Mouse (Mus musculus): Measurements from ENCODE around the gene Itga3. TPM values are rescaled to one million over a fixed set of nuclear protein-coding genes. Genes with fewer than 3 reads are reported as not detected.

The Itga3 gene
- total and polyA plus RNA-seq, 3 experiments = 5.8 to 53.0 (median 9.0) TPM

DNA sequence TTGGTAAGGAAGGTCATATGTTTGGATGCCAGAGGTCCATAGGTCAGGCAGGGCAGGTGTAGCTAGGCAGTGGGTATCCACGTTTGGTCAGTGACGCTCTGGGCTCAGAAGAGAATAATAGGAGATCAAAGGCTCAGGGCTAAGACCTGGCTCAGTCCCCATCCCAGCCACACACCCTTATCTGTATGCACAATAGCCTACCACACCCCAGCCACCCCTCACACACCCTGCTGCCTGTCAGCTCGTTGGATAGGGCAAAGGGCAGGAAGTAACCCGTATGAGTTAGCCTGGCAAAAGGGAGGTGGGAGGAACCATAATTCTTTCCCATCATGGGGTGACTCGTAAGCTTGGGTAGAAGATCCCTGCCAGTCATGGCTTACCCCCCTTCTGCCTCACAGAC, 79.0 kb downstream of the Itga3 start:
- peaks cover 22 to 50% of the 10 kb centered on the region in 2 experiments for H3K4me1 ChIP-seq (ENCODE audit: control insufficient read depth in 1 of 2, insufficient read depth in 2 of 2)
- dilution Hi-C loops (cut with MboI; ENCODE audit: extremely low pct_ligation_motif_present, extremely low pct_unique_long_range_greater_than_20kb, low sequenced_read_pairs) = no loop called here

DNA sequence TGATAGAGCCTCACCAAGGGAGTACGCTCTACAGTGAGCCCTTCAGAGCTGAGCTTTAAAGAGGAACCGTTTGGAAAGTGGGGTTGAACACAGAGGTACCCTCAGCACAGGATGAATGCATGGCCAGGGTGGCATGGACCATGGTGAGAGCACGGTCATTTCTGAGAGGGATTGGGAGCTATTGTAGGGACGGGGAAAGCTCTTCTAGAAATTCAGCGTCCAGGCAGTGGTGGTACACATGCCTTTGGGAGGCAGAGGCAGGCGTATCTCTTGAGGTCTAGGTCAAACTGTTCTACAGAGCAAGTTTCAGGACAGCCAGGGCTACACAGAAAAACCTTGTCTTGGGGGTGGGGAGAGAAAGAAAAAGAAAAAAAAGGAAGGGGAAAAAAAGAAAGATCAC, 79.6 kb downstream of the Itga3 start:
- H3K27ac ChIP-seq (ENCODE audit: insufficient read depth, low read depth) = no peak overlapping the region
- TF ChIP-seq POLR2AphosphoS2 (IDR thresholded peaks at IDR 0.05; ENCODE audit: low read depth, low read length) = no peak
- TF ChIP-seq CTCF (conservative IDR thresholded peaks at IDR 0.05 in 1 of 2, IDR thresholded peaks at IDR 0.05 in 1 of 2; ENCODE audit: low read depth in 2 of 2, low read length in 2 of 2) = no peak
- no peak for TF ChIP-seq MYC (IDR thresholded peaks at IDR 0.05; ENCODE audit: low read depth, low read length)
- TF ChIP-seq MXI1 (IDR thresholded peaks at IDR 0.05; ENCODE audit: low read depth, low read length) = no peak
- TF ChIP-seq MAX (IDR thresholded peaks at IDR 0.05; ENCODE audit: low read length) = no peak
- no peak for TF ChIP-seq MAZ (IDR thresholded peaks at IDR 0.05; ENCODE audit: low read depth, low read length)
- no peak for TF ChIP-seq USF2 (conservative IDR thresholded peaks at IDR 0.05; ENCODE audit: low read depth, low read length)
- no peak for TF ChIP-seq ZKSCAN1 (IDR thresholded peaks at IDR 0.05; ENCODE audit: borderline replicate concordance, low read depth, low read length)
- TF ChIP-seq TCF12 (IDR thresholded peaks at IDR 0.05; ENCODE audit: low read depth, low read length) = no peak
- TF ChIP-seq USF1 (IDR thresholded peaks at IDR 0.05; ENCODE audit: low read depth, low read length) = no peak
- no peak for TF ChIP-seq MAFK (IDR thresholded peaks at IDR 0.05; ENCODE audit: insufficient replicate concordance, low read length)
- no peak for DNase-seq (ENCODE audit: extremely low read depth)
- dilution Hi-C loops (cut with MboI; ENCODE audit: extremely low pct_ligation_motif_present, extremely low pct_unique_long_range_greater_than_20kb, low sequenced_read_pairs) = no loop called here
- no peak overlapping the region for H3K4me2 ChIP-seq (ENCODE audit: insufficient read depth, low read depth, poor library complexity, severe bottlenecking)
- H3K9me3 ChIP-seq (replicated peaks; ENCODE audit: low read length) = no peaks in the 10 kb centered on the region
- in situ Hi-C loops (cut with MboI; ENCODE audit: low pct_ligation_motif_present, low pct_unique_long_range_greater_than_20kb, low sequenced_read_pairs) = no loop called here
- H3K27me3 ChIP-seq (replicated peaks) = no peaks in the 10 kb centered on the region
- peaks cover 28 to 56% of the 10 kb centered on the region in 2 experiments for H3K4me1 ChIP-seq (ENCODE audit: control insufficient read depth in 1 of 2, insufficient read depth in 2 of 2)
- no peak overlapping the region for H3K4me3 ChIP-seq (replicated peaks in 1 of 3; ENCODE audit: low read depth in 2 of 3, low read length in 2 of 3, poor library complexity in 1 of 3)
- no peak overlapping the region for H3K9ac ChIP-seq (ENCODE audit: insufficient read depth, low read depth)
- H3K36me3 ChIP-seq (replicated peaks in 1 of 2; ENCODE audit: control insufficient read depth in 1 of 2, insufficient read depth in 1 of 2, low read length in 1 of 2) = peaks cover 30 to 72% of the 10 kb centered on the region in 2 experiments
- H3K79me2 ChIP-seq (replicated peaks; ENCODE audit: control insufficient read depth, extremely low read depth, insufficient read depth, poor library complexity, severe bottlenecking) = 0 out of 2 replicates have a peak, but pooled peaks cover 3% of the 10 kb centered on the region

More for the DNA sequence above, 79.0 kb downstream of the Itga3 start:
- Histone ChIP-seq H3K4me2 (ENCODE audit: insufficient read depth, low read depth, poor library complexity, severe bottlenecking) (no peak overlapping the region), H3K27ac (ENCODE audit: insufficient read depth, low read depth) (no peak overlapping the region), H3K9me3 (replicated peaks; ENCODE audit: low read length) (no peaks in the 10 kb centered on the region), H3K9ac (ENCODE audit: insufficient read depth, low read depth) (no peak overlapping the region), H3K79me2 (replicated peaks; ENCODE audit: control insufficient read depth, extremely low read depth, insufficient read depth, poor library complexity, severe bottlenecking) (0 out of 2 replicates have a peak, but pooled peaks cover 3% of the 10 kb centered on the region), H3K36me3 (replicated peaks in 1 of 2; ENCODE audit: control insufficient read depth in 1 of 2, insufficient read depth in 1 of 2, low read length in 1 of 2) (peaks cover 36 to 75% of the 10 kb centered on the region in 2 experiments), H3K4me3 (replicated peaks in 1 of 3; ENCODE audit: low read depth in 2 of 3, low read length in 2 of 3, poor library complexity in 1 of 3) (no peak overlapping the region), H3K27me3 (replicated peaks) (no peaks in the 10 kb centered on the region)
- TF ChIP-seq JUN (IDR thresholded peaks at IDR 0.05; ENCODE audit: insufficient read depth, low read depth, low read length) = no peak
- no peak for TF ChIP-seq BHLHE40 (IDR thresholded peaks at IDR 0.05; ENCODE audit: low read depth, low read length)
- no peak for TF ChIP-seq E2F4 (IDR thresholded peaks at IDR 0.05; ENCODE audit: insufficient replicate concordance, low read depth, low read length)
- no peak for TF ChIP-seq CHD1 (IDR thresholded peaks at IDR 0.05; ENCODE audit: low read depth, low read length)
- TF ChIP-seq ELF1 (IDR thresholded peaks at IDR 0.05; ENCODE audit: low read depth, low read length) = no peak
- TF ChIP-seq IRF4 (IDR thresholded peaks at IDR 0.05; ENCODE audit: low read depth, low read length) = no peak
- TF ChIP-seq HCFC1 (IDR thresholded peaks at IDR 0.05; ENCODE audit: low read depth, low read length) = no peak
- no peak for TF ChIP-seq TCF12 (IDR thresholded peaks at IDR 0.05; ENCODE audit: low read depth, low read length)
- TF ChIP-seq CHD2 (IDR thresholded peaks at IDR 0.05; ENCODE audit: low read length) = no peak
- TF ChIP-seq MAX (IDR thresholded peaks at IDR 0.05; ENCODE audit: low read length) = no peak
- no peak for TF ChIP-seq ZNF384 (IDR thresholded peaks at IDR 0.05; ENCODE audit: low read depth, low read length)
- no peak for TF ChIP-seq GABPA (IDR thresholded peaks at IDR 0.05; ENCODE audit: insufficient replicate concordance, low read depth, low read length)
- no peak for TF ChIP-seq SMC3 (IDR thresholded peaks at IDR 0.05; ENCODE audit: low read depth, low read length)
- no peak for TF ChIP-seq POLR2AphosphoS2 (IDR thresholded peaks at IDR 0.05; ENCODE audit: low read depth, low read length)
- TF ChIP-seq NELFE (IDR thresholded peaks at IDR 0.05; ENCODE audit: low read depth, low read length) = no peak
- no peak for TF ChIP-seq USF2 (conservative IDR thresholded peaks at IDR 0.05; ENCODE audit: low read depth, low read length)
- TF ChIP-seq TBP (conservative IDR thresholded peaks at IDR 0.05; ENCODE audit: low read depth, low read length) = no peak
- no peak for TF ChIP-seq ZMIZ1 (IDR thresholded peaks at IDR 0.05; ENCODE audit: low read depth, low read length)
- TF ChIP-seq ZKSCAN1 (IDR thresholded peaks at IDR 0.05; ENCODE audit: borderline replicate concordance, low read depth, low read length) = no peak
- in situ Hi-C loops (cut with MboI; ENCODE audit: low pct_ligation_motif_present, low pct_unique_long_range_greater_than_20kb, low sequenced_read_pairs) = no loop called here
- no peak for DNase-seq (ENCODE audit: extremely low read depth)

Measured in CH12.LX (cell line).